Mouse (Mus musculus): ENCODE measurements at regions not wholly inside any gene's neighbourhood (a gene's known extent, or its start where the extent isn't known, plus 50 kb on each side); places are given as distances from the start of the nearest gene placed in this dataset.
"Not testable (repeated sequence)": the region's sequence is repeated elsewhere in the genome, so short reads cannot be mapped to it uniquely, and the experiment has no call there.

DNA sequence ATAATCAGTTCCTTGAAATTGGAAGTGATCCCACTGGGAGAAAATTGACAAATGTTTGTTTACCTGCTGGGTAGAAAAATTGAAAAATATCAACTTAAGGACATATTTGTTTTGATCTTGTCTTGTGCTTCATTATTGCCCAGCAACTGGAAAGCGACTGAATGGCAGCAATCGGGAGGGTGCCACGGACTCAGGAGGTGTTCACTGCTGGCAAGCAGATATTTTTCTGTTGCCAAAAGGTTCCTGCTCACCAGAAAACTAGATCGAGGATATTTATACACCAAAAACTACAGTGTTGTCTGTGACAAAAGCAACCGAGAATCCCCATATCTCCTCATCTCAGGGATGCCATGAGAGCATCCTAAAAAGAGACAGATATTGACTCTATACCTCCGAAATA, 71.4 kb downstream of the Gm21833 start:
- no peak for DNase-seq (ENCODE audit: low spot score)

DNA sequence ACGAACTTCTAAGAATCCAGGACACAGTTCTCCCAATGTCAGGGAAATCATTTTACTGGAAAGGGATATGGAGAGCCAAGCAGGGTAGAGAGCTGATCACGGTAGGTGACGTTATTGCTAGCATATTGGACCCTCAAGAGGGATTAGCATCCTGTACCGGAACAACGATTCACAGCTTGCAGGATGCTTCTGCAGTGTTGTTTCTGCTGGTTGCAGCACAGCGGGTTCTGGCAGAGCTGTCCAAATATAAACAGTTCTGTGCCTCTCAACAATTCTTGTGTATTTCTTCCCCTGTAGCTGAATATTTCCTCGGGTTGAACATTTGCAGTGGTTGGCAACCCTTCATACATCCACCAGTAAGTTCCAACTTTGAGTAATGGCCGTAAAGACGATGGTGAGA, 92.4 kb downstream of the Gm21833 start:
- DNase-seq (ENCODE audit: low spot score), result no peak

DNA sequence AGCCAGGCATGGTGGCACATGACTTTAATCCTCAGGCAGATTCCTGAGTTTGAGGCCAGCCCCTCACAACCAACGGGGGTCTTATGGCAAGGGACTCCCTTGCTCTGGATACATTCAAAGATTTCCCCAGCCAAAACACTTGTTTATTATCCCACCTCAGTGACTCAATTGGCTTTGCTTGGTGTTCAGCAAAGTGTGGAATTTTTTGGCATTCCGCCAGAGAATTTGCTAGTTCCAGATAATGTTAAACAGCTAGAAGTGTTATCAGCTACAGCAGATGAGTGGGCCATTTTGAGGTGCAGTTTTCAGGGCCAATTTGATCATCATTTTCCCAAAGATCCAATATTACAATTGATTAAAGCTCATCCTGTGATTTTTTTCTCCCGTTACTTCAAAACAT, 130.8 kb downstream of the Gm21833 start:
- not testable (repeated sequence) for DNase-seq (ENCODE audit: low spot score)

DNA sequence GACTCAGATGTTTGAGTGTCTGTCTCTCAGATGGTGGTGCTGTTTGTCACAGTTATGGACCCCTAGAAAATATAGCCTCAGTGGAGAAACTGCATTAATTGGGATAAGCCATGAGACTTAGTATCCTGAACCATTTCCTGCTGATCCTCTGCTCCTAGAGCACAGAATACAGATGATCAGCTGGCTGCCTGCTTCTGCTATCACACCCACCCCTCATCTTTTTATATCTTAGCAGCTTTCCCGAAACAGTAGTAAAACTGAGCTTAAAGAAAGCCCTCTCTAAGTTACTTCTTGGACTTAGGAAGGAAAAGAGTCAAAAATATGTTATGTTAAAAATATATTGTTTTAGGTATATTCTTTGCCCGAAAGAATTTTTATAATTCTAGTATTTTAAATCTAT, 163.5 kb downstream of the Gm21833 start:
- no peak for DNase-seq (ENCODE audit: low spot score)

DNA sequence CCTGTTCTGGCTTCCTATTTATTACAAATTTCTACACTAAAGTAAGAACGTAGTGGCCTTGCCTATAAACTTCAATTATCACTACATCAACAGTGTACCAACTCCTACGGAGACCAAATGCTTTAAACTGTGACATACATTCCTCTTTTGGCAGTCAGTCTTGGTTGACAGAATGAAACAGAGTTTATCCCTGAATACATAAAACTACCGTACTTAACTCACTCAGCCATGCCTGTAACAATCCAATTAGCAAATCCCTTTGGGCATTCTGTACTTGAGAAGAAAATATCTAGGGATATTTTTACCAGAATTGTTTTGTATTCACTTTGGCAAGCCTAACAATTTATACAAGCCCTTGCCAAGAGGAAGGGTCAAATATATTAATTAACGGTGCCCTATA, 169.7 kb downstream of the Gm21833 start:
- no peak for DNase-seq (ENCODE audit: low spot score)

DNA sequence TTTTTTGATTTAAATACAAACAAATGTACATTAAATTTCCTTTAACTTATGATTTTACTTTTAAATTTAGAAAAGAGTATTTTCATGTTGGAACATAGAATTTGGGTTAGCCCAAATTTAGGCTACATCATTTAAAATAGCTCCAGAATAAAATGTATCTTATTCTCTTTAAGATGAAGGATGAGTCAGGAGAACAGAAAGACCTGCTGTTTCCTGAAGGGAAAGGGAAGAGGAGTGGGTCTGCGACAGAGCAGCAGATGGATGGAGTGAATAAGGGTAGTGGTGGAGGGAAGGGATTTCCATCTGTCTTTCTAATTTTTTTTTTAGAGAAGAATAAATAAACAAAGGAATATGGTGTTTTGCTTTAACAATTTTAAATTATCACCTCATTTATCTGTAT, 193.1 kb downstream of the Gm21833 start:
- no peak for DNase-seq (ENCODE audit: low spot score)

DNA sequence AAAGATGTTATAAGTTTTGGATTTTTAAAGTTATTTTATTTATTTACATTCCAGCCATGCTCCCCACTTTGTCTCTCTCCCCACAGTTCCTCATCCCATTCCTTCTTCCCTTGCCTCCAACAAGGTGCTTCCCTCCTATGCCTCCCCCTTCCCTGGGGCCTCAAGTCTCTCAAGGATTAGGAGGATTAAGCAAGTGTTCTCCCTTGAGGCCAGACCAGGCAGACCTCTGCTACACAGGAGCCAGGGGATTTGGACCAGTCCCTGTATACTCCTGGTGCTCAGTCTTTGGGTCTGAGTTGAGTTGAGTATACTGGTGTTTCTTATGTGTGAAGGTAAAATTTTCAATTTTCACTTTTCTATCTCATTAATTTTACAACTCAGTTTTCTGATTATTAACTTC, 235.2 kb downstream of the Gm21833 start:
- DNase-seq (ENCODE audit: low spot score), result no peak

DNA sequence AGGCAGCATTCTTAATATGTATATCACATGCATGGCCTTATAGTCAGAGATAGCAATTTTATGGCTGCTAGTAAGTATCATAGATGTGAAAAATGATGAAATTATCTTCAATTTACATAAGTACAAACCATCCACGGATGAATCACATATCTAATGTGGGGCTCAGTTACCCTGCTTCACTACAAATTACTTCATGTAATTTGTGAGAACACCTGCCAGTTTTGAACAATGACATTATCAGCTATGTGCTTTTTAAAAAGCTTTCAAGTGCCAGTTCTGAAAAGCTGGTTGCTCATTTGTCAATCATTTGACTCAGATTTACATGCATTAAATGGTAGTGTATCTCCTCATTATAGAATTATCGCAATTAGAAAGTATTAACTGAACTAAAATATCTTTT, 243.3 kb downstream of the Gm21833 start:
- DNase-seq (ENCODE audit: low spot score), result no peak

DNA sequence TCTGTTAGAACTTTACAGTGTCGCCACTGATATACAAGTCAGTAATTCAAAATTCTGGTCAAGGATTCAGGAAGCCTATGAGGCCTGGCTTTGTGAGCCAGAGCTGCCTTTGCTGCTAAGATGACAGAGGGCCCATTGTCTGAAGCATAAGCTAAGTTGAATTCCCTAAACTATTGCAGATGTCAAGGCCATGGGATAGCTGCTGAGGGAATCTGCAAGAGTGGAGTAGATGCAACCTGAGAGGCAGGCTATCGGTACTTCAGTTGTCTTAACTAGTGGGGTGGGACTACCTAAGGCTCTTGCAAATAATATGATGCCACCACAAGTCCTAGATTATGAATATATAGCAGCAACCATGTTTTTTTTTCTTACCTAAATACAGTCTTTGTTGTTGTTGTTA, 263.9 kb downstream of the Gm21833 start:
- DNase-seq (ENCODE audit: low spot score), result peak; percentile 19

DNA sequence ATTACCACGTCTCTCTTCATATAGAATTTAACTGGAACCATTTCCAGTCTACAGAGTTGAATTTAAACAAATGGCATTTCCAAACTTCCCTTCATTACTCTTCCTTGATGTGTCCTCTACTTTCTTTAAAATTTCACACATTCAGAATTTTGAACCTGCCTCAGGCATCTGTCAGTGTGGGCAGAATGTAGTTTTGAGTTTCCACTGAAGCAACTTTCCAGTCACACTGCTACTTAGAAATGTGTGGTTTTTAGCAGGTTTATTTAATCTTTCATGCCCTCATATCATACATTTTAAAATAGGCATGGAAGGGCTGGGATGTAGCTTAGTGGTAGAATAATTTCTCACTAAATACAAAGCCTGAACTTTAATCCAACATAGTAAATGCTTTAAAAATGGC, 282.9 kb downstream of the Gm21833 start:
- DNase-seq (ENCODE audit: low spot score), result no peak

DNA sequence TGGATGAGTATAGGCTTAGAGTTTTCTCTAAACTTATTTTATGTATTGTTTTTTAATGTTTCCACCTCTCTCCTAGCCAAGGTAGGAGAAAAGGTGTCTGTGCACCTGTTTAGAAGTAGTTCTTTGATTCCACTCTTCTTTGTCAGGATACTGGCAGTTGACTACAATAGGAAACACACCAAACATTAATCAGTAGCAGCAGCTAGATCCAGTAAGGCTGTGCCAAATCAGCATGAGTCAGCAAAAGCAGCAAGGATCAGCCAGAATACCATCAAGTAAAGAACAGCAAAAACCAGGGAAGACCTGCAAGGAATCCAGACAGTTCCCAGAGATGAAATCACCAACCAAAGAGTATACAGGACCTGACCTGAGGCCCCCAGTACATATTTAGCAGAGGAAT, 303.7 kb downstream of the Gm21833 start:
- DNase-seq (ENCODE audit: low spot score), result no peak

DNA sequence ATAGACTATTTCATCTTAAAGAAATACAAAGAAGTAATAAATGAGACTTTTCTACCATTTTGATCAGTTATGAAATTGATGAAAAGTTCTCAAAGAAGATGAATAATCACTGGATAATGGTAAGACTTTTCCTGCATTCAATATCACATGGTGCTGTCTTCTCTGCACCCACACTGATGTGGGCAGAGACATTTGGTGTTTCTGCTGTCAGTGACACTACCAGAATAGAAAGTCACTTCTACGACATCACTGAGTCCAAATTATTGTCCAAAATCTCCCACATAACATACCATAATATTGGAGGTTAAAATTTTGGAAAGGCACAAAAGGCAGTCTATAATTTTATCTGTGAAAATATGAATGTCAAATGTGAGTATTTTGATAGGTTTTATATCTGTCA, 344.8 kb downstream of the Gm21833 start:
- no peak for DNase-seq (ENCODE audit: low spot score)

DNA sequence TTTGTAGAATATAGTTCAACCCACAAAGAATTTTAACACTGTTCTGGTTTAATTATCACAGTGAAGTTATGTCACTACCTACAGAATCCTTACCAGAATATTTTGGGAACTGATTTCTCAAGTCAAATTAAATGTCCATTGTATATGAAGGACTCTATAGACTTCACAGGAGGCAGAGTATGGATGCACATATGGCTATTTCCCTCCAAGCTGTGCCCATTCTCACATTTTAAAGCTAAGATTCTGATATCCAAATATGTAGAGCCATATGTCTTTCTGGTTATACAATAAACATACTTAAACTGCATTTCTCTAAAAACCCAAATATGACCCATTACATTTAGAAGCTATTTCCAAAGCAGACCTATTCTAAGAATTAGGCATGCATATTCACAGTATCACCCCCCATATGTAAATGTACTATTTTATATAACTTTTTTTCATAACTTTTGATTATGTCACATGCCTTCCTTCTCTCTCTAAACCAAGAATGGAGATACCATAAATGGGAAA, 365.3 kb downstream of the Gm21833 start:
- DNase-seq (ENCODE audit: low spot score), result no peak

DNA sequence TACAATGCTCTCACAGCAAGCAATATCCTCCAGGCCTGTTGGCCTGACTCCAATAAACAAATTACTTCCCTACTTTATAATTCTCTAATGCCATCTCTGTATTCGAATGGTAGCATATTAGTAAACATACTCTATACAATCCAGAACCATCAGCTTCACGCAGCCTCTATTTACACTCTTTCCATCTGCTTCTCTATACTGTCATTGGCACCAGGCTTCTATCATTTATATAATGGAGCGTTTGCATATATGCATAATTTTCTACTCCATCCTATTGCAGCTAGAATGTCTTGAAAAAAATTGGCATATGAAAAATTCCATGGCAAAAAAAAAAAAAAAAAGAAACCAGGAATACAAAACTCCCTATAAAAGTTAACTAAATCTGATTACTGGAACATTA, 369.6 kb downstream of the Gm21833 start:
- DNase-seq (ENCODE audit: low spot score), result no peak
